Mouse (Mus musculus) C2C12 (cell line): Measurements from ENCODE around the gene Sim2. TPM values are rescaled to one million over a fixed set of nuclear protein-coding genes. Genes with fewer than 3 reads are reported as not detected.
A peak's percentile ranks its signal among the peaks of the same experiment; 100 is the strongest.

Experiments used
- H3K27me3 ChIP-seq: one replicate; pipeline ENCODE4 v1.6.1; 2011; ENCODE audit not compliant: control insufficient read depth, insufficient read depth, insufficient read length
- H3K36me3 ChIP-seq: one replicate; pipeline ENCODE4 v1.6.1; 2011; ENCODE audit not compliant: control insufficient read depth, insufficient read depth
- H3K4me3 ChIP-seq: one replicate; pipeline ENCODE4 v1.5.1; 2011; ENCODE audit warnings: mild to moderate bottlenecking, control low read depth; ENCODE audit not compliant: poor library complexity, insufficient read depth, severe bottlenecking
- H3K79me2 ChIP-seq: one replicate; pipeline ENCODE4 v1.6.1; 2011; ENCODE audit not compliant: control insufficient read depth, insufficient read depth
- H3K79me3 ChIP-seq: one replicate; pipeline ENCODE4 v1.6.1; 2011; ENCODE audit warnings: low read depth, control low read depth
- H3ac ChIP-seq: one replicate; pipeline ENCODE3; 2011; ENCODE audit warnings: low read depth; ENCODE audit not compliant: control insufficient read depth, insufficient read length
- CEBPB ChIP-seq: IDR thresholded peaks from one replicate; pipeline ENCODE4 v1.6.1; 2011; ENCODE audit warnings: low read depth, mild to moderate bottlenecking, control low read depth, moderate library complexity
- CTCF ChIP-seq: IDR thresholded peaks from one replicate; pipeline ENCODE4 v1.5.1; 2011; ENCODE audit not compliant: control insufficient read depth, insufficient read depth, insufficient read length
- FOSL1 ChIP-seq: IDR thresholded peaks from one replicate; pipeline ENCODE4 v1.8.0; 2011; ENCODE audit warnings: mild to moderate bottlenecking, low read length; ENCODE audit not compliant: poor library complexity, insufficient read depth, severe bottlenecking
- MAX ChIP-seq: IDR thresholded peaks from one replicate; pipeline ENCODE4 v1.6.1; 2011; ENCODE audit warnings: mild to moderate bottlenecking, control low read depth
- MYOD1 ChIP-seq: IDR thresholded peaks from one replicate; pipeline ENCODE4 v1.6.1; 2011; ENCODE audit warnings: low read depth; ENCODE audit not compliant: control insufficient read depth, insufficient read length
- MYOG ChIP-seq: IDR thresholded peaks from one replicate; pipeline ENCODE4 v1.6.1; 2011; ENCODE audit not compliant: control insufficient read depth, insufficient read length; ENCODE audit errors: extremely low read depth
- USF1 ChIP-seq: IDR thresholded peaks from one replicate; pipeline ENCODE4 v1.6.1; 2011; ENCODE audit warnings: low read depth, mild to moderate bottlenecking, control low read depth, moderate library complexity
- polyA plus RNA-seq: library from polyadenylated mRNA; unstranded; fragments of >200 nt; fragmentation: generic; extraction: Trizol; gene quantifications from one replicate; pipeline ENCODE4 v1.2.1, GENCODE M21; 2012; ENCODE audit warnings: missing spikeins

Gene Sim2
- polyA plus RNA-seq, 1 experiment = 8.0 TPM

- no peaks in the 10 kb centered on the region for H3K36me3 ChIP-seq
- H3K27me3 ChIP-seq = peaks cover 6% of the 10 kb centered on the region
- no peak overlapping the region for H3ac ChIP-seq
- no peaks in the 10 kb centered on the region for H3K79me3 ChIP-seq
- no peaks in the 10 kb centered on the region for H3K79me2 ChIP-seq
- TF ChIP-seq FOSL1 (no peak), CTCF (no peak), MAX (no peak), CEBPB (no peak), MYOG (no peak), USF1 (no peak), MYOD1 (no peak)
- H3K4me3 ChIP-seq = no peak overlapping the region
Observed at GRCm38 (mm10) chr16:94143325-94143724, 58.6 kb downstream of the Sim2 start.

- no peak overlapping the region for H3ac ChIP-seq
- H3K4me3 ChIP-seq = no peak overlapping the region
- TF ChIP-seq USF1 (no peak), FOSL1 (no peak), CEBPB (no peak), MAX (no peak), MYOD1 (no peak), MYOG (no peak), CTCF (no peak)
- no peaks in the 10 kb centered on the region for H3K36me3 ChIP-seq
- no peaks in the 10 kb centered on the region for H3K79me2 ChIP-seq
- H3K79me3 ChIP-seq = no peaks in the 10 kb centered on the region
- peaks cover 6% of the 10 kb centered on the region for H3K27me3 ChIP-seq
Observed at GRCm38 (mm10) chr16:94148139-94148538, 63.4 kb downstream of the Sim2 start.

- no peak overlapping the region for H3ac ChIP-seq
- no peak overlapping the region for H3K4me3 ChIP-seq
- H3K36me3 ChIP-seq = no peaks in the 10 kb centered on the region
- no peaks in the 10 kb centered on the region for H3K79me3 ChIP-seq
- H3K27me3 ChIP-seq = no peaks in the 10 kb centered on the region
- H3K79me2 ChIP-seq = no peaks in the 10 kb centered on the region
- TF ChIP-seq MYOD1 (no peak), CTCF (no peak), USF1 (peak; percentile 55), FOSL1 (no peak)
Observed at GRCm38 (mm10) chr16:94150125-94151103, 65.7 kb downstream of the Sim2 start.

GRCm38 (mm10) chr16:94155041-94155653, 70.4 kb downstream of the Sim2 start:
- no peak overlapping the region for H3K4me3 ChIP-seq
- no peaks in the 10 kb centered on the region for H3K27me3 ChIP-seq
- TF ChIP-seq CEBPB (no peak), MYOD1 (no peak), FOSL1 (no peak), MAX (no peak), USF1 (no peak), CTCF (no peak), MYOG (no peak)
- H3ac ChIP-seq = no peak overlapping the region
- H3K79me2 ChIP-seq = no peaks in the 10 kb centered on the region
- no peaks in the 10 kb centered on the region for H3K36me3 ChIP-seq
- H3K79me3 ChIP-seq = no peaks in the 10 kb centered on the region

- H3K36me3 ChIP-seq = no peaks in the 10 kb centered on the region
- H3K79me2 ChIP-seq = no peaks in the 10 kb centered on the region
- H3ac ChIP-seq = no peak overlapping the region
- H3K27me3 ChIP-seq = no peaks in the 10 kb centered on the region
- H3K79me3 ChIP-seq = no peaks in the 10 kb centered on the region
- TF ChIP-seq USF1 (peak; percentile 16), MYOD1 (no peak)
- no peak overlapping the region for H3K4me3 ChIP-seq
Observed at GRCm38 (mm10) chr16:94157819-94158218, 73.1 kb downstream of the Sim2 start.
